Mouse (Mus musculus): ENCODE data around the gene Hck.

Hck gene

DNA sequence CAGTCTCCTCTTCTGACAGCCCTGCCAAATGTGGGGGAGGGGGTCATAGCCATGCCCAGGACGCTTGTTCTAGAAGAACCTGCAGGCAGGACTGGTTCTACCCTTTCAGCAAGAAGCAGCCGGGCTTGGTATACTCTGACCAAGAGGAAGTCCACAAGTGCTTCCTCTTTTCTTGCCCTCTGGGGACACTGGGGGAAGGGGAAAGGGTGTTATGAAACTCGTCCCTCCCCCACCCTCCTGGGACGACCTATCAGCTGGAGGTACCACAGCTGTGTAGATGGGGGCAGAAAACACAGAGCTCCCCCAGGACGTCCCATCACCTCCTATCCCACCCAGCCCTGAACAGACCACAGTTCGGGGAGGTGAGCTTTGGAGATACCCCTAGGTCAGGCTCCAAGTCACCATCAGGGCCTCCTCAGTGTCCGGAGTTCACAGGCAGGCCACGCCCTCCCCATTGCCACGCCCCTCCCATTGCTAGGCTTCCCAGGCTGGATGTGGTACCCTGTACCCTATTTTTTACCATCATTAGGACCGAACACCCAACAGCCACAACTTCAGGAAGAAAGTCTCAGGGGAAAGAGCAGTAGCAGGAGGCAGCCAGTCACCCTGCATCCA lies 17.6 kb upstream of the Hck start:
- no peak for DNase-seq (ENCODE audit: low read depth, low spot score)

DNA sequence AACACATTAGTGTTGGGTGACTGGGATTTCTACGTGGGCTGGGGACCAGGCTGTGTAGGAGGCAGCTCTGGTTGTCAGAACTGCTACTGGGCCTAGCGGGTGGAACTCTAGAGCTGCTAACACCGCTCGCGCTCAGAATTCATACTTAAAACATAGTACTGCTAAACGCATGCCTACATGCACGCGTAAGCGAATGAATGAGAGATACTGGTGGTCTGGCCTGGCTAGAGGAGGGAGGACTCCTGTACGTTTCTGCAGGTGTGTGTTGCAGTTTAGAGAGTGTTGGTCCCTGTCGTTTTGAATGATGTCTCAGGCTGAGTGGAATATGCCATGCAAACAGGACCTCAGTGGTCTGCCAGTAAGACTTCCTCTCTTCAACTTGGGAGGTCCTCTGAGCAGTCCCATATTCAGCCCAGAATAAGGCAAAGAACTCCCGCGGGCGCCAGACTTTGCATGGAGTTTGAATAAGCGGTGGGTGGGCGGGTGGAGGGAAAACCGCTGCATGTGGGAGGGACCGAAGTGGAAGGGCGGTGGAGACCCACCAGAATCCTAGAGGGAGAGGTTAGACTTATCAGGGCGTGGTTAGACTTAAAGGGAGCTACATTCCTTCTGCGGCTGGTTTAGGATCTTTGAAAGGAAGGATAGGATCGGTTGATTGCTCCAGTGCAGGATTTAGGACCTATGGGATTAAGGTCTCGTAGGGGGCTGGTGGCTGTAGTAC lies 1.1 kb upstream of the Hck start:
- DNase-seq (ENCODE audit: low read depth, low spot score): no peak

DNA sequence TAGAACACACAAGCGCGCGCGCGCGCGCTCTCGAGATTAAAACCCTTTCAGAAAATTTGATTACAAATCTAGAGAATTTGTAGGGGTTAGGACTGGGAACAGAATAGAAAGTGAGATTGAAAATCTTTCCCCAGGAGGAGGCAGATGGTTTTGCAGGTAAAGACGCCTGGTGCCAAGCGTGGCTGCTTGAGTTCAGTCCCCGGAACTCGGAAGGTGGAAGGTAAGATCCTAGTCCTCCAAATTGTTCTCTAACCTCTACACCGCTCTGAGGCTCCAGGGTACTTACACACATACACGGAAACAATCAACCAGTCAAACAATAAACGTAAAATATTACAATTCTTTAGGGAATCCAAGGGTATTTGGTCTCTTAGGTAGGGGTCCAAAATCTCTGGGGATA lies 466 bp upstream of the Hck start:
- no peak for DNase-seq (ENCODE audit: low read depth, low spot score)

DNA sequence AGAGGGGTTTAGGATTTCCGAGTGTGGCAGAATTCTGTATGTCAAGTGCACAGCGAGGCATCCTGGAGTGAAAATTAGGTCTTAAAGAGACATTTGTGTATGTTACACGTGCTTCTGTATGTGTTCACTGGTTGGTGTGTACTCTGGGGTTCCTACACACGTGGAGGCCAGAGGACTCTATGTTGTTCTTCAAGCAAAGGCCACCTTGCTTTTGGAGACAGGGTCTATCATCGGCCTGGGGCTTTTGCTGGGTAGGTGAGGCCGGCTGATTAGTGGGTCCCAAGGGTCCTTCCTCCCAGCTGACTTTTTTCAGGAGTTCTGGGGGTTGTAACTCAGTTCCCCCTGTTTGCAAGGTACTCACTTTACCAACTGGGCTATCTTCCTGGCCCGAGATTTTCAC lies 1.3 kb downstream of the Hck start:
- no peak for DNase-seq (ENCODE audit: low read depth, low spot score)

DNA sequence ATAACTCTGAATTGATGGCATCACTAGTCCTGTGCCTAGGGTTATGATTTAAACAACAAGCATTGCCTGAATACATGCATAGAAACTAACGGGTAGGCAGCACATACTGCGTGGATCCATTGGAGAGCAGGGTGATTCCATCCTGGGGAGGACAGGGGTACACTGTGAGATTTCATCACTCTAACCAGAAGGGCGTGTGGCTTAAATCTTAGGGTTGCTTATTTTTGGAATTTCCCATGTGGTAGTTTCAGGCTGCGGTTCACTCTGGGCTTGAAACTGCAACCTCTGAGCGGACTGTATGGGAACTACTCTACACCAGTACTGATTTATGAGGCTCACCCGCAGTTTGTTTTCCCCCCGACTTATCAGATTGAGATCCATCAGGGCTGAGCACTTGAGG lies 3.0 kb downstream of the Hck start:
- no peak for DNase-seq (ENCODE audit: low read depth, low spot score)

DNA sequence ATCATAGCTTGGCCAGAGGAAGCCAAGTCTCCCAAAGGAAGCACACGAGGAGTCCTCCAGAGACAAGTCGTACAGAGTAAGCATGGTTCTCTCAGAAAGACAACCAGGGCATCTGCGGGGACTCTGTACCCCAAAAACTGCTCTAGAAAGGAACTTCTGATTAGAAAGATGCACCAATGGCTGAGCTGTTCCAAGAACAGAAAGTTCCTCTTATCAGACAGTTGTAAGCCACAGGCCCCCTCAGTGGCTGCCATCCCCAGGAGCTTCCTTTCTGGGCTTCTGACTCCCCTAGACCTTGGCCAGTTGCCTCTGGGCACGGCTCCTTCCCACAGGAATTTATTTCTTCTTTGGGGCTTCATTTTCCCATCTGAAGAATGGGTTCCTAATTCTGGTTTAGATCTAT lies 7.4 kb downstream of the Hck start:
- no peak for DNase-seq (ENCODE audit: low read depth, low spot score)

DNA sequence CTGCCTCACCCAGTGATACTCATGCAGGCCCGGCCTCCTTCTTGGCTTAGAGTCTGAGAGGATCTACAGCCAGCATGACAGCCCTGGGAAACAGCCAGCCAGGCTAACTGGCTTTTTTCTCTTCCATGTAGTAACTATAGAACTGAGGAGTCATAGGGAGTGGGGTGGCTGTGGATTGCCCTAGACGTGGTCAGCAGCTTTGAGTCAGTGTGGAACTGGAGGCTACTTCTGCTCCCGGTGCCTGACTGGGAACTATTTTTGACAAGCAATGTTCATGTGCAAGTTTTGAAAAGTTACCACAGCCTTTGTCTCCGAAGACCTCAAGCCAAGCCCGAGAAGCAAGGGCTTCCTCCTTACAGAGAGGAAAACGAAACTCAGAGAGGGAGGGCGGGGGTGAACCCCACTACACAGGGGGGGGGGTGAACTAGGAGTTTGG lies 8.8 kb downstream of the Hck start:
- DNase-seq (ENCODE audit: low read depth, low spot score): peak; percentile 29

DNA sequence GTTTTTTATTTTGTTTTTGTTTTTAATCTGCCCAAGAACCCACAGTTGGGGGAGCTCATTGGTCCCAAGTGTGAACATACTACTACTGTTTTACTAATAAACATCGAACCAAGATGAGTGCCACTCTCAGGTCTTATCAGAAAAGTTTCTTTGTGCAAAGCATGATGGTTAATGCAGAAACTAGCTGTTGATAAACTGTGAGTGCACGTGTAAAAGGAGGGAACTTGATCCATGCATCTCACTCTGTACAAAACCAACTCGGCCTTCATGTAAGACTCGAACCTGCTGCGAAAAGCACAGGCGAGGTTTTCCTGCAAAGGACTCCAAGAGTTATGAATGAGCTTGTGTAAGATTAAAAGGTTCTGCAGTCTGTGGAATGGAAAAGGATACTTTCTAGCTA lies 11.2 kb downstream of the Hck start:
- DNase-seq (ENCODE audit: low read depth, low spot score): no peak

DNA sequence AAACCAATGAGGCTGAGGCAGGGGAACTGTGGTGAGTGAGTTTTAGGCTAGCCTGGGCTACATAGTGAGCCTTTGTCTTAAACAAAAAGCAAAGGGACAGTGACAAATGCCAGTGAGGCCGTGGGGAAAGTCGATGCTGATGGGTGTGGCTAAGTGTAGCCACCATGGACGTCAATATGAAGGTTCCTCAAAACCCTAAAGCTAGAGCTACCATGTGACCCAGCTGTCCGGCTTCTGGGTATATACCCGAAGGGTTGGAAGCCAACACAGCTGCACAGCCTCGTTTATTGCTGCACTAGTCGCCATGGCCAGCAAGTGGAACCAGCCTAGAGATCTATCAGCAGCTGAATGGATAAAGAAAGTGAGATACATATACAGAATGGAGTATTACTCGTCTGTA lies 11.9 kb downstream of the Hck start:
- no peak for DNase-seq (ENCODE audit: low read depth, low spot score)

DNA sequence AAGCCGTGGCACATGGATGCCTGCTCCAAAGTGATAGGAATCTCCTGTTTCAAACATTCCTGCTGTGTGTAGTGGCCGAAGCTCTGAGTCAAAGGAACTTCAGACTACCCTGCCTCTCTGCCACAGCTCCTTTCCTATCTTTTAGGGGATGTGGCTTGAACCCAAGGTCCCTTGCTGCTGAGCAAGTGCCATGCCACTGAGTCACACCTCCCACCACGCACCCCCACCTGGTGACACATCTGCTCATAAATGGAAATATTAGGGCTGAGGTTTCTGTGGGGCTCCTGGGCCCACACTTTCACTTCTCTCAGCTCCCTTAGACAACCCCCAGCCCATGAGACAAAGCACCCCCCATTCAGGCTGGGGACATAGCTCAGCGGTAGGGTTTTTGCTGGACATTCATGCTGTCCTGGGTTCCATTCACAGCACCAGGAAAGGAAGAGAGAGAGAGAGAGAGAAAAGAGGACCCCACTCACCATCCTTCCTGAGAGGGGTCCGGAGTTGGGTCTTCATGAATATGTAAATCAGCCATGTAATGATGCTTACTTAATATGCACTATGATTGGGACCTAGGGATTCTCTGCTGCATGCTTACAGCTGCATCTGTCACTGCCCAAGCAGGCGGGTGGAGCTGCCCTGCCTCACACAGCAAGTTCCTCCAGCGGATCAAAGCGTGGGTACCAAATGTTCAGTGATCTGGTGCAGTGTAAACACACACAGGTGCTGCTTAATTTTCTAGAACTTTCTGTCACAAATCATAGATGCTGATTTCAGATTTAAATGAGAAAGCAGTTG lies 13.8 kb downstream of the Hck start:
- DNase-seq (ENCODE audit: low read depth, low spot score): peak; percentile 7

DNA sequence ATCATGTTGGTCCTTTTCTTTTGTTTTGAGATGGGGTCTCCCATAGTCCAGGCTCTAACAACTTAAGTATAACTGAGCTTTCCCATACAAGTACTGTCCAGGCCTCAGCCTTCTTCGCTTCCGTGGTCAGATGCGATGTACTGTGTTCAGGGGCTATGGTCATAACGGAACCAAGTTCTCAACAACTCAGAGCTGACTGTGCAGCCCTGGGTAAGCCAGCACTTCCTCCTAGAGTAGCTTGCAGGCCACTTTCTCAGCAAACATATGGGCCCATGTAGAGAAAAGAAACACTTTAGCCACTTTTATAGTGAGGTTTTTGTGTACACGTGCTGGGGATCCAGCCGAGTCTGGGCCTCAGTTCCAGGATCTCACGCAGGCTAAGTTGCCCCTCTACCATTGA lies 14.4 kb downstream of the Hck start:
- no peak for DNase-seq (ENCODE audit: low read depth, low spot score)

DNA sequence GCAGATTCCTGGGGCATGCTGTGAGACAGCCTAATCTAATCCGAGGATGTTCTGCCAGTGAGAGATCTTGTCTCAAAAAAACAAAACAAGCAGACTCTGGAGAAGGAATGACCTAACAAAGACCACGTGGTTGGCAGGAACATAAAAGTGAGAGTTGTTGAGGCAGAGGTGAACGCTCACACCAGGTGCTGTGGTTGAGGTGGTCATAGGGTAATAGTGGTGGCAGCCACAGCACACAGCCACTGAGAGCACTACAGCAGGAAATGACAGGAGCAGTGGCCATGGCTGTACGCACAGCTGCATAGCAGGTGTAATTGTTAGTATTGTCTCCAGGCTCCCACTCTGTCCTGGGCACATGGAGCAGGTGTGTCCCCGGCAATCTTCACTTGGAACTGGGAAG lies 17.6 kb downstream of the Hck start:
- no peak for DNase-seq (ENCODE audit: low read depth, low spot score)

DNA sequence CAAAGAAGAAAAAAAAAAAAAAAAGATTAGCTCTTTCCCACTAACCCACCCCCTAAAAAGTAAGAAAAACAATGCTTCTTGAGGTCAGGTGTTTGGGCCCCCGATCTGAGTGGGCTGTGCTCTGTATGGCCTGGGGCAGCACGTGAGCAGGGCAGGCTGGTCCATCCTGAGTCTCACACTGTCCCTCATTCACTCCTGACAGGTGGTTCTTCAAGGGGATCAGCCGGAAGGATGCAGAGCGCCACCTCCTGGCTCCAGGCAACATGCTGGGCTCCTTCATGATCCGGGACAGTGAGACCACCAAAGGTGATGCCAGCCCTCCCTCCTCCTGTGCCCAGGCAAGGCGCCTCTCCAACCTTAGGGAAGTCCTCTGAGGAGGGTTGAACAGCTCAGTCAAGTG lies 22.8 kb downstream of the Hck start:
- no peak for DNase-seq (ENCODE audit: low read depth, low spot score)

DNA sequence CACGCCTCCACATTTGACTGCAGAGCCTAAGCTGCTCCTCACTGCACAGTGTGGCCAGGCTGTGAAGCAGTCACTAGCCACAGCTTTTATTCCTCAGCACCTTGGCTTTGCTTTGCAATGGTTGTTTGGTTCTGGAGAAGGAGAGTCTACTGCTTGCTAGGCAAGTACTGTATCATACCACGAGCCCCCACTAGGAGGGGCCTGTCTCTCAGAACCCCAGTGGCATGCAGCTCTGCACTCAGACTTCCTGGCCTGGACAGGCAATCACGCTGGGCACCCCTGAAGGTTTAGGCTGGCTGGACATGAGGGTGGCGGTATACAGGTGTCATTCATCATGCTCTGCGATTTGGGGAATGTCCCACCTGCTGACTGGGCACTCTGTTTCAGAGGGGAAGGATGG lies 26.0 kb downstream of the Hck start:
- DNase-seq (ENCODE audit: low read depth, low spot score): no peak

DNA sequence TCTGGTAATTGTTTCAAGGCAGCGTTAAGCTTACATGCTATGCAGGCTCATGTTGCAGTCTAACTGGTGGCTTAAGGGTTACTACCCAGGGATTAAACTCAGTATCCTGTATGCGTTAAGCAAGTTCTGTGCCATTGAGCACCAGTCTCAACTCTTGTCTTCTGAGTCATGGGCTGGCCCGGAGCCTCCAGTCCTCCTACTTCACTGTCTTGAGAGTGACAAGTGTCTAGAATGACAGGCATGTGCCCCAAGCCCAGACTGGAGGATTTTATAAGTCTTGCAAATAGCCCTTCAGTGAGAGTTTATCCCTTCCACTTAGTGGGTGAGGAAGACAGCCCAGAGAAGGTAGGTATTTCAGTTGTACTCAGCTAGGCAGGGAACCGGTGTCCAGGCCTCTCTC lies 27.9 kb downstream of the Hck start:
- no peak for DNase-seq (ENCODE audit: low read depth, low spot score)

DNA sequence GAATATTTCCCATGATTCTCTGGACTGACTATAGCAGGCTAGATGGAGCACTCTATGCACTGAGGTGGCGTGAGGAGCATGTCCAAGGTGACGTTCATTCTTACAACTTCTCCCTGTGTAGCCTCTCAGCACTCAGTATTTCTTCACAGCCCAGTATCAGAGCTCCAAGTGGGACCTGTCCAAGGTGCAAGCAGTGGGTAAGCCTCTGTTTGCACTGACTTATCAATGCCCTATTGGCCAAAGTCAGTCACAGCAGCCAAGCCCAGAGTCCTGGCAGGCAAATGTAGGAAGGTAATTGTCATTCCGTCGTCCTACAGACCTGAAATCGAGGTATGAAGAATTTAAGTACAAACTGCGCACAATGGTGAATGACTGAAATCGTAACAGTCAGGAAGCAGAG lies 30.9 kb downstream of the Hck start:
- DNase-seq (ENCODE audit: low read depth, low spot score): no peak

DNA sequence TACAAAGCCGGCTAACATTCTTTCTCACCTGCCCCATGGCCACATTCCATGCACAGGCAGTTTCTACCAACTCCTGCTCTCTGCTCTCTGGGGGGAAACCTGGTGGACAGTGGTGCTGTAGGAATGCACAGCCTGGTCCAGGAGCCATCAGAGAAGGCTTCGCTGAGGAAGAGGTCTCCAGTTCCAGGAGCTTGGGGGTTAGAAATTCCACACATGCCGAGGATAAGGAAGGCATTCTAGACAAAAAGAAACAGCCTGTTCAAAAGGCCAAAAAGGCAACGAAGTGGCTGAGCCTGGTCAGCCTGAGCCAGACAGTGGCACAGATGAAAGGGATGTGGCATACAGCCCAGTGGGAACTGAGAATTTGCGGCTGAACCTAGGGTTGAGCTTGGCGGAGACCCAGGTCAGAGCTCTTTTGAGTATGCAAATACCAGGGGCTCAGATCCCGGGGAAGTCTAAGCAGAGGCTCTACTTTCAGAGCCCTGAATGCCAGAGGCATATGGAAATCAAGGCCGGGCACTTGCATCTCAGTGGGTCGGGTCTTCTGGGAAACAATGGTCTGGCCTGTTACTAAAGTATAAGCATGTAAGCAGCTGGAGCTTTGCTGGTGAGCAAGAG lies 31.8 kb downstream of the Hck start:
- DNase-seq (ENCODE audit: low read depth, low spot score): no peak

DNA sequence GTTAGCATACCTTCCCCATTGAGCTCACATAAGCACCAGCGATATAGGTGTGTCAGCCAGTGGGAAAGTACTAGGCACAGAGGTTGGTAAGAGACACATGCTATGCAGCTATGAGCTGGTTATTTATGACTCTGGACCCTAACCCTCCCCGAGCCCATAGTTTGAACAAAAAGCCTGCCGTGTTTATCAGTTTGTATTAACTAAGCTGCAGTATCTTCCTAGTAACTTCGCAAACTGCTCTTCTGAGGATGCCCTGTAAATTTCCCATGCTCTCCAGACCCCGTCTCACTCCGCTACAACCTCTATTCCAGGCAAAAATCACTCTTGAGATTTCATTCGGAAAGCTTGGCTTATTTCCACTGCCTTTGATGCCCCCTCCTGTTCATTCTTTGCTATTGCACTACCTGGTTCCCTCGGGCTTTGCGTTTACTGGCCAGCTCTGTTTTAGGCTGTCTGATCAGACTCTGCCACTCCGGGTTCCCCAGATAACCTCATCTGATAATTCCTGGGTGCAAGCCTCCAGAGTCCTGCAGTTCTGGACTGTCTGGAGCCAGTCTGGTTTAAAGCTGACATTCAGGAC lies 34.4 kb downstream of the Hck start:
- DNase-seq (ENCODE audit: low read depth, low spot score): peak; percentile 43

DNA sequence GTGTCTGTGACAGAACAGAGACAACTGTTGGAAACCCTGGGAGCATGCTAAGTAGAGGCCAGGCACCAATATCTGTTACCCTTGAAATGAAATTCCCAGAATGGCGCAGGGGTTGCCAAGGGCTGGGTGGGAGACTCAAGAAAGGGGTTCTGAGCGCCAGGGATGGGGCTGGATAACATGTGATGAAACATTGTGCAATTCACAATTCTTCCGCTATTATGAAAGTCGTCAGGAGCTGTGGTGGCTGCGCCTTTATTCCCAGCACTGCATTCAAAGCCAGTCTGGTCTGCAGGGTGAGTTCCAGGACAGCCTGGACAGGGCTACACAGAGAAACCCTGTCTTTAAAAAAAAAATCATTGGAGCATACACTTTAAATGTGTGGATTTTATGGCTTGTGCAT lies 37.1 kb downstream of the Hck start:
- no peak for DNase-seq (ENCODE audit: low read depth, low spot score)

DNA sequence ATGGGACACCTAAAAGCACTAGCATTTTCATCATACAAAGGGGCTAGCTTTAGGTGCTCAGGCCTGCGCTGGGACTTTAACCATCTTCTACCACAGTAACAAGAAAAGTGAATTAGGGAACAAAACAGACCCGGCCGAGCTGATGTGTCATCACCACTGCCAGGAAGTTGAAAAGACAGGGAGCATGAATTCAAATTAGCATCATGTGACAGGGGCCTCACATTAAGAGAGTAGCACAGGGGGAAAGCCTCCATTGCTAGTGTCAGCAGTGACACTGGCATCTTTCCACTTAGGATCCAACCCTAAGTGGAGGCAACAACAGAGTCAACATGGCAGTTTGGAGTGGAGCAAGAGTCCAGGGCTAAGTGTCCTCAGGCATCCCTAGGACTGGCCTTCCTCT lies 39.0 kb downstream of the Hck start:
- DNase-seq (ENCODE audit: low read depth, low spot score): no peak

DNA sequence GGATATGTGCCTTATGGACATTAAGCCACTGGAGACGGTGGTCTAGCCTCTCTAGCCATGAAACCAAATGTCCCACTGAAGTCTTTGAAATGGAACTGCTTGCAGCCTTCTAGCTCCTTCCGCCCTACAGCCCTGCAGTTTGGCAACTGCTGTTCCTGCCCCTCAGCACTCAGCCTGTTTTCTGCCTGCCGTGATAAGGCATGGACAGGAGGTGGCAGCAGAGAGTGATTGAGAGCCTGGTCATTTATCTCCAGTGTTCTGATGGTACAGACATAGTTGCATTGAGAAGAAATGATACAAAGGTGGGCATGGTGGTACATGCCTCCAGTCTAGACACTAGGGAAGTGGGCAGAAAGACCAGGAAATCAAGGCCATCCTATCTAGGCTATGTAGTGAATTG lies 39.4 kb downstream of the Hck start:
- DNase-seq (ENCODE audit: low read depth, low spot score): peak; percentile 65

DNA sequence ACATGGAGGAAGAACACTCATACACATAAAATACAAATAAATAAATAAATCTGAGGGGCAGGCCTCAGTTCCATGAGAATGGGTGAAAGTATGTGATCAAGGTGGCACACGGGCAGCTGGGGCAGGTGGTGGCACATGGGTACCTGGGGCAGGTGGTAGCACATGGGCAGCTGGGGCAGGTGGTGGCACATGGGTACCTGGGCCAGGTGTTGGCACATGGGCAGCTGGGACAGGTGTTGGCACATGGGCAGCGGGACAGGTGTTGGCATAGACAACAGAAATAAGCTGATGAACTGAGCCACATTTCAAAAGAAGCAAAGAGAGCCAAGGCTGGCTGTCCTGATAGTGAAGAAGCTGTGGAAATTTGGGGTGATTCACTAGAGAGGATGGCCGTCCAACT lies 41.5 kb downstream of the Hck start:
- DNase-seq (ENCODE audit: low read depth, low spot score): no peak

Measured in CD4-positive helper T cell, adult 2 months (primary cell).